In the genomic region with DNA sequence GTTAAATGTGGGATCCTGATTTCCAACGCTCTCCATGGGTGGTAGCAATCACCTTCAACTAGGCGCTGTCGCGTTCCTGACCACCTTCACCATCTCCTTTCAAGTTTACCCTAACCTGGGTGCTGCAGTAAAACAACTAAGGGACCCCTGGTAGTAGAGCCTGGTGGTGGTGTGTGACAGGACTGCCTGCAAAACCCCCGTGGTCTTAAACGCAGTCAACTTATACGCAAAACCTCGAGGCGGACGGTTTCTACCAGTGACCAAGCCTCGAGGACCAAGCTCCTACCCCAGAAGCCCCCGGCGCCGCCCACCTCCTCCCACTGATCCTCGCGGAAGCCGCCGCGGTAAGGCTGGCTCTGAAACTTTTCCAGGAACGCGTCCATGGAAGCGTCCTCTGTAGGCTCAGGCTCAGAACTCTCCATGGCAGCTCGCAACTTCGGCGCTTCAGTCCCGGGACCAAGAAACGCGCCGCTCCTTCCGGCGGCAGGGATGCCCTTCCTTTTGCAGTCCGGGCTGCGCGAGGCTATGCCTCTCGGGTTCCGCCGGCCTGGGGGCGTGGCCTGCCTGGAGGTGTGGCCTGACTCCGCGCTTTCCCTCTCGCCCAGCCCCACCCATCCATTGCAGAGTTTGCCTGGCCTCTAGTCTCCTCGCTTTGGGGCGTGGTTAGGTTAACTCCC, we compare ENCODE assay signal across 8 mouse cellular contexts. TPM values are rescaled to one million over a fixed set of nuclear protein-coding genes. Genes with fewer than 3 reads are reported as not detected.
DNase-seq lines count a peak whose midpoint lies in the region; ATAC-seq and TF ChIP-seq lines count a peak whose summit lies in the region.

A gene (minus strand): TSS at position 503 of the 677 bp plus-strand sequence.

- peak within 1 kb of the TSS; percentile 90 for H3K27ac ChIP-seq in hindbrain, embryonic 10.5 days
- H3K27ac ChIP-seq in lung, postnatal 0 days (ENCODE audit: low read length) = peak within 1 kb of the TSS; percentile 52; the same call in 1 of the 2 replicates

- H3K9ac ChIP-seq in lung, postnatal 0 days (replicated peaks; ENCODE audit: low read depth) = peak within 1 kb of the TSS; percentile 81

- H3K9me3 ChIP-seq in hindbrain, embryonic 10.5 days = no peaks in the 10 kb centered on the region
- H3K9me3 ChIP-seq in lung, postnatal 0 days (ENCODE audit: low read length) = no peaks in the 10 kb centered on the region

- H3K27me3 ChIP-seq in hindbrain, embryonic 10.5 days (ENCODE audit: insufficient read depth, poor library complexity, severe bottlenecking) = peaks cover 6% of the 10 kb centered on the region; the same call in 1 of the 2 replicates
- no peaks in the 10 kb centered on the region for H3K27me3 ChIP-seq in lung, postnatal 0 days (replicated peaks; ENCODE audit: insufficient read depth, low read length)

- under 1% methylated on average over 43 of the region's 43 CpGs for WGBS in hindbrain, embryonic 10.5 days
- under 1% methylated on average over 43 of the region's 43 CpGs for WGBS in lung, postnatal 0 days

- peaks cover 39% of the 10 kb centered on the region for H3K36me3 ChIP-seq in hindbrain, embryonic 10.5 days
- H3K36me3 ChIP-seq in lung, postnatal 0 days (ENCODE audit: insufficient read depth, low read length) = no peaks in the 10 kb centered on the region

- peak within 1 kb of the TSS; percentile 70 for H3K4me2 ChIP-seq in lung, postnatal 0 days (replicated peaks; ENCODE audit: low read depth, low read length)

- TF ChIP-seq EP300 in lung, postnatal 0 days (IDR thresholded peaks at IDR 0.05) = no peak

- ATAC-seq in frontal cortex, adult (ENCODE audit: low TSS enrichment) = peak; percentile 100
- ATAC-seq in lung, postnatal 0 days = peak; percentile 99

- peak; percentile 86 for DNase-seq in MN1 (ENCODE audit: low spot score)
- DNase-seq in cerebellum, adult 9-10 months = peak; percentile 84
- DNase-seq in hindbrain, embryonic 10.5 days (ENCODE audit: low spot score) = peak; percentile 94
- peak; percentile 85 for DNase-seq in layer of hippocampus, adult 9-11 months
- peak; percentile 95 for DNase-seq in lung, postnatal 0 days (ENCODE audit: low spot score)
- peak; percentile 85 for DNase-seq in ovary, postnatal 14 days (ENCODE audit: low spot score)
- DNase-seq in thymus, postnatal 14 days = peak; percentile 93

- peaks cover 16% of the 10 kb centered on the region for H3K4me1 ChIP-seq in hindbrain, embryonic 10.5 days (replicated peaks)
- 0 out of 2 replicates have a peak, but pooled peaks cover 5% of the 10 kb centered on the region for H3K4me1 ChIP-seq in lung, postnatal 0 days (ENCODE audit: insufficient read depth, low read depth, low read length)

- H3K4me3 ChIP-seq in hindbrain, embryonic 10.5 days = peak within 1 kb of the TSS; percentile 86
- peak within 1 kb of the TSS; percentile 67 for H3K4me3 ChIP-seq in lung, postnatal 0 days (ENCODE audit: low read depth, low read length)

- TF ChIP-seq CTCF in lung, postnatal 0 days (IDR thresholded peaks at IDR 0.05) = no peak

RNA-seq across cellular contexts. Expression of the gene that starts here (rescaled TPM):
- polyA plus RNA-seq in hindbrain, embryonic 10.5 days (2016; fragmentation: Nextera tagmentation; extraction: Ambion mirVana) = 100 and 107 TPM in 2 replicates
- 38.8 and 39.0 TPM in 2 replicates for polyA plus RNA-seq in lung, postnatal 0 days (2015; fragmentation: Nextera tagmentation; extraction: Ambion mirVana)

Comparison
In these comparisons a context has a peak if more than half of its experiments do, and no peak if none do; other contexts are left out.
1. Peak in every context shown above with its lines: DNase-seq, ATAC-seq, H3K4me3 ChIP-seq and H3K27ac ChIP-seq.